Mouse (Mus musculus): Measurements from ENCODE around the gene Zc3h12a.

Zc3h12a gene

DNA sequence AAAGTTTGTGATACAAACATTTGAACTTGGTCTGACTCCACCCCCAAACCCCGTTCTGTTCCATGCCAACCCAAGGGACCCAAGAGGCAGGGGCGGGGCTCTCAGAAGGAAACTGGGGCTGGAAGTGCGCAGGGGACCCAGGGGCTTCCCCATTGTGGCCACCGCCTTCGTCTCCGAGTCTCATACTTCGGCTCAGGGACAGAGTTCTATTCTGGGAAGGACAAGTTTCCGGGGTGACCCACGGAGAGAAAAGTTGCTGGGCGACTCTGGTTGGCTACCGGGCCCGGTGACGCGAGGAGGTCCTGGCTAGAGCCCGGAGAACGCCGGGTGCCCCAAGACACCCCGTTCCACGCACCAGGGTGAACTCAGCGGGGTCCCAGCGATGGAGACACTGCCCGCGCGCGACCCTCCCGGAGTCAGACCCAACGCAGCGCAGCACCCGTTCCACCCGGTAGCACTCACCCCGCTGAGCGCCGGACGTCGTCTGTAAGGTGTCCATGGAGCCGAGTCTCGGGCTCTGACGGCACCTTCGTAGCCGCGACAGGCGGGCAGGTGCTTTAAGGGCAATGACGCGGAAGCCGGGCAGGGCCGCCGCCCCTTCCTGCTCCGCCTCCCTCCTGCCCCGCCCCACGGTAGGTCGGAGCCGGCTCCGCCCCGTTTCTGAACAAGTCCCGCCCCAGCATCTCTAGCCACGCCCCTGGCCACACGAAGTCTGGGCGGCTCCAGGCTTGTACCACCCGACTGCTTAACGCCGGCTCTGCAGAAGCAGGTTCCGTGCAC is at the start of gene Zc3h12a:
Zc3h12a (minus strand) TSS at position 536 of the 780 bp plus-strand sequence.
- peak; percentile 82 for DNase-seq (ENCODE audit: low read depth, low spot score)

- peak; percentile 21 for DNase-seq (ENCODE audit: low read depth, low spot score)
Measured at GRCm38 (mm10) chr4:125176639-125177165, 49.1 kb upstream of the Zc3h12a start.

- DNase-seq (ENCODE audit: low read depth, low spot score) = no peak
Measured at GRCm38 (mm10) chr4:125176190-125176589, 48.5 kb upstream of the Zc3h12a start.

- DNase-seq (ENCODE audit: low read depth, low spot score) = no peak
Measured at GRCm38 (mm10) chr4:125175591-125175990, 48.0 kb upstream of the Zc3h12a start.

- no peak for DNase-seq (ENCODE audit: low read depth, low spot score)
Measured at GRCm38 (mm10) chr4:125174516-125175185, 47.0 kb upstream of the Zc3h12a start.

DNA sequence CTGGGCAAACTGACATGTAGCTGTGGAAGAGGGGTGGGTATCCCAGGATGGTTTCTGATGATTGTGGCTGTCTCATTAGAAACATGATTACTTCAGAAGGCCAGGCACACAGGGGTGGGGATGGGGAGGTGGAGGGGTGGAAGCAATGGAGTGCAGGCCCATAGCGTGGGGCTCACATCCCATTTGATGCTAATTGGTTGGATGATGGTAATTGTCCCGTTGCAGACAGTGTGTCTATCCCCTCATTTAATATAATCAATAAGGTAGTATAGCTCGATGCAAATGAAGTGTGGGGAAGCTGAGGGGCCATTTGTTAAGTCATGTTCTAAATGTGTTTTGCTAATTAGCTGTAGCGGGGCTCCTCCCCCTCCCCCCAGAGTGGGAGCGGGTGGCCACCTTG is 45.5 kb upstream of the Zc3h12a start:
- no peak for DNase-seq (ENCODE audit: low read depth, low spot score)

GRCm38 (mm10) chr4:125172736-125173135 is 45.1 kb upstream of the Zc3h12a start:
- no peak for DNase-seq (ENCODE audit: low read depth, low spot score)

GRCm38 (mm10) chr4:125167723-125168122 is 40.1 kb upstream of the Zc3h12a start:
- no peak for DNase-seq (ENCODE audit: low read depth, low spot score)

DNA sequence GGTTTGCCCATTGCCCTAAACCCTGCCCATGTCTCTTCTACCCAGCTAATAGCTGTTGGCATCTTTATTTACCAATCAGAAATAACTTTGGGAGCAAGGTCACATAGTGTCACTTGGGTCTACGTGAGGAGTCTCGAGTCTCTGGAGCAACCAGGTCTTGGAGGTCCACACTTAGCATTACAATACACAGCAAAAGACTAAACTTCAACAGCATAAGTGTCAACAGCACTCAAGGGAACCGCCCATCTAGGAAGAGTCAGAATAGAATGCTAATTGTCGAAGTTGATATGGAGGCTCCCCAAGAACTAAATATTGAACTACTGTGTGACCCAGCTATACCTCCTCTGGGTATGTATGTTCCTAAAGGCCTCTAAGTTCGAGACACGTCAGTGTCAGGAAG is 37.2 kb upstream of the Zc3h12a start:
- DNase-seq (ENCODE audit: low read depth, low spot score) = no peak

GRCm38 (mm10) chr4:125162701-125163100 is 35.1 kb upstream of the Zc3h12a start:
- DNase-seq (ENCODE audit: low read depth, low spot score) = no peak

GRCm38 (mm10) chr4:125161392-125161791 is 33.8 kb upstream of the Zc3h12a start:
- DNase-seq (ENCODE audit: low read depth, low spot score) = no peak

DNA sequence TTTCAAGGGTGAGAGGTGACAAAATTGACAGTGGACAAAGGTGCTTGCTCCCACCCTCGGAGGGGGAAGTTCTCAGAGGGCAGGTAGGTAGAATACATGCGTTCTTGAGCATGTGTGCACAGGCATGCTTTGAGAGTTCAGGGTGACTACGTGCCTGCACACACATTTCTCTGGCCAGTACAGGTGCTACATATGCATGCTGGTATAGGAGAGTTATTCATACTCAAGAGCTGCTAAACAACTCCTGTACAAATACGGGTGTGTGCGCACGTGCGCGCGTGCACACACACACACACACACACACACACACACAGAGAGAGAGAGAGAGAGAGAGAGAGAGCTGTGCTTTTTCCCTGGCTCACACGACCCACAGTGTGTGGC is 33.3 kb upstream of the Zc3h12a start:
- no peak for DNase-seq (ENCODE audit: low read depth, low spot score)

- peak; percentile 77 for DNase-seq (ENCODE audit: low read depth, low spot score)
Measured at GRCm38 (mm10) chr4:125160320-125160950, 32.8 kb upstream of the Zc3h12a start.

DNA sequence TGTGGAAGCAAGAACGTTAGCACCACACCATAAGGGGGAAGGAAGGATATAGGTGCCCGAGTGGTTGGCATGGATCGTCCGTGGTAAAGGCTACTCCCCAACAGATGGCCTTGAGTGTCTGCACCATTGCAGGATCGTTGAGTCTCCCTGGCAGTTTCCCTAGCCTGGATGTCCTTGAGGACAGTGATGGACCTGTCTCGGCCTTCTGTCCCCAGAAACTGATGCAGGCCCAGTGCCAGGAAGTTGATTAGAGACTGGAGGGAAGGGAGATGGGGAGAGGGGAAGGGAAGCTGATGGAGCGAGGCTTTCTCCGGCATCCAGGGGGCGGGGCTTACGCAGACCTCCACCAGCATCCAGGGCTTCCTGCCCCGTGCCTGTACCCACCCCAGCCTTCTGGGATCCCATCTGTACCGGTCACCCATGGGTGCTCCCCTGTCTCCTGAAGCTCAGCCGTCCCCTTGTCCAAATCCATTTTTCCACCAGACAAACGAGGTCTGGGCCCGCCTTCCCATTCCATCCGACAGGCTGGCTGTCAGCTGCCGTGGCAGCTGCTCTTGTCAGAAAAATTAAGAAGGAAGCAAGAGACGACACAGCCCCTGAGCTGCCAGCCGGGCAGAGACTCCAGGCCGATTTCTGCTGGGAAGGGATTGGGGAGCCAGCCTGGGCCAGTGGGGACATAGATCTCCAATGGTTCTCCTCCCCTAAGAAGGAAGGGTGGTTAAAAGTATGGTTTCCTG is 31.1 kb upstream of the Zc3h12a start:
- no peak for DNase-seq (ENCODE audit: low read depth, low spot score)

DNA sequence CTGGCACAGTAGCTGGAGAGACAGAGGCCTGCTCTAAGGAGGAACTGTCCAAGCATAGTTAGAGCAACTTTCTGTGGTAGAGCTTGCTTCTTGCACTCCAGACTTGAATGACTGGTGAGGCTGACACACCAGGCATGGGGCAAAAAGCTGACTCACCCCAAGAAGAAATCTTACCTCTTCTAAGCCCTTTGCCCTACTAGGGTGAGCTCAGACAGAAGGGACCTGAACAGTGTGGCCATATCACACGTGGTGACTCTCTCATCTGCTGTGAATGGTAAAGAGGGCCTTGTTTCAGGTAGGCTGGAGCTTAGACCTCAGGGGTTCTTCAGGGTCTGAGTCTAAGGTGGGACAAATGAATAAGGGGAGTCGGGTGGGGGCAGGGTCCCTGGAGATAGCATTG is 30.4 kb upstream of the Zc3h12a start:
- peak; percentile 17 for DNase-seq (ENCODE audit: low read depth, low spot score)

DNA sequence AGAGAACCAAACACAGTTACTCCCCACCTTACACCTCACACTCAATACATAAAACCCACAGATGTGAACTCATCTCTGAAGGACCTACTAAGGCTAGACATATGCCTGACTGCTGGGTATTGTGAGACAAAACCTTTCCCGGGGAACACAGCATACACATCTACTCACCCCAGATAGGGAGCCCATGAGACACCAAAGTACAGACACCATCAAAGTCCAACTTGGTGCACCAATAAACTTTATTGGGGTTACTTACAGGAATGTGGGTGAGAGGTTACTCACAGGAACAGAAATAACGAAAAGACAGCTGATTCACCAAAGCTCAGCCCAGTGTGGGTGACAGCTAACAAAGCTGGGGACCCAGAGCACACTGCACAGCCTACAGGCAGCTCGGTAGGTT is 29.7 kb upstream of the Zc3h12a start:
- DNase-seq (ENCODE audit: low read depth, low spot score) = no peak

DNA sequence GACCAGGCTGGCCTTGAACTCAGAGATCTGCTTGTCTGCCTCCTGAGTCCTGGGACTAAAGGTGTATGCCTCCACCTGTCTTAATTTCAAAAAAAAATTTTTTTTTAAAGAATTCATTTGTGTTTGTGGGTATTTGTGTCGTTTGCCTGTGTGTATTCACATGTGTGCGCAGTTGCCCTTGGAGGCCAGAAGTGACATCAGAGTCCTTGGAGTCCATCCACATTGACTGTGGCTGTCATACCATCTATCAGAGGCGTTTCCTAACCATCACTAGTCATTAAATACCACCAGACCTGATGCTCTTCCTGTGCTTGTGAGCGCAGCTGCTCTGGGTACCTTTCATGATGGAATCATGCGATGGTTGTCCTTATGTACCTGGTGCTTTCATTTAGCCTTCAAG is 28.0 kb upstream of the Zc3h12a start:
- no peak for DNase-seq (ENCODE audit: low read depth, low spot score)

- DNase-seq (ENCODE audit: low read depth, low spot score) = no peak
Measured at GRCm38 (mm10) chr4:125153659-125154241, 26.1 kb upstream of the Zc3h12a start.

- DNase-seq (ENCODE audit: low read depth, low spot score) = no peak
Measured at GRCm38 (mm10) chr4:125152469-125152868, 24.8 kb upstream of the Zc3h12a start.

DNA sequence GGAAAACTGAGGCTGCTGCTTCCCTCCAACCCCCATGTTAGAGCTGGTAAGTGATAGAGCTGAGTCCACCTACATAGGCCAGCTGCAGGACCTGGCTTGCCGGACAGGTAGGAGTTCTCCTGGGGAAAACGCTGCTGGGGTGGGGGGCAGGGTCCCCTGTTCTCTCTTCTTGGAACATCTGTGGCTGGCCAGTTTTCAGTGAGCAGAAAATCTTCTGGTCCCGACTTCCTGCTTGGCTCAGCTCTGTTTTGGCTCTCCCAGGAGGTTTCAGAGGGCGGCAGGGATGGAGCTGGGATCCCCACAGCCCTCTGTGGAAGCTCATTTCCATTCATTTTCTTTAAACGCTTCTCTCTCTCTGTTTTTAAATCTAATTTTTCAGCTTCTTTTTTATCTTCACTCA is 21.8 kb upstream of the Zc3h12a start:
- no peak for DNase-seq (ENCODE audit: low read depth, low spot score)

DNA sequence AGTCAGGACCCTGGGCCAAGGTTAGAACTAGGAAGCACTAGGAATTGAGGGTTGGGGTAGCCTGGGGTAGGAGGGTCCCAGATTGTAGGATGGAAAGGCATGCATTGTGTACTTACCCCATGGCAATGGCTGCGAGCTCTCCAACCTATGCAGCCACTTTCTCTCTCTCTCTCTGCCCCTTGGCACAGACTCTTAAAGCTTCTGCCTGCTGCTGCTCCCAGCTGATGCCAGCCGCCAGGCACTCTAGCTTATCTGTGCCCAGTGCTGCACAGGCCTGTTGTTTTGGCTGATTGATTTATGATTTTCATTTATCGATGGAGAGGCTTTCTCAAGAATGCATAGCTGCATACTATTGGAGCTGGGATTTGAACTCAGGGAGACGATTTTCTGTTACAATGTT is 20.3 kb upstream of the Zc3h12a start:
- no peak for DNase-seq (ENCODE audit: low read depth, low spot score)

All from 3T3-L1 (cell line).